ENCODE assay signal across 9 mouse cellular contexts in the genomic region with DNA sequence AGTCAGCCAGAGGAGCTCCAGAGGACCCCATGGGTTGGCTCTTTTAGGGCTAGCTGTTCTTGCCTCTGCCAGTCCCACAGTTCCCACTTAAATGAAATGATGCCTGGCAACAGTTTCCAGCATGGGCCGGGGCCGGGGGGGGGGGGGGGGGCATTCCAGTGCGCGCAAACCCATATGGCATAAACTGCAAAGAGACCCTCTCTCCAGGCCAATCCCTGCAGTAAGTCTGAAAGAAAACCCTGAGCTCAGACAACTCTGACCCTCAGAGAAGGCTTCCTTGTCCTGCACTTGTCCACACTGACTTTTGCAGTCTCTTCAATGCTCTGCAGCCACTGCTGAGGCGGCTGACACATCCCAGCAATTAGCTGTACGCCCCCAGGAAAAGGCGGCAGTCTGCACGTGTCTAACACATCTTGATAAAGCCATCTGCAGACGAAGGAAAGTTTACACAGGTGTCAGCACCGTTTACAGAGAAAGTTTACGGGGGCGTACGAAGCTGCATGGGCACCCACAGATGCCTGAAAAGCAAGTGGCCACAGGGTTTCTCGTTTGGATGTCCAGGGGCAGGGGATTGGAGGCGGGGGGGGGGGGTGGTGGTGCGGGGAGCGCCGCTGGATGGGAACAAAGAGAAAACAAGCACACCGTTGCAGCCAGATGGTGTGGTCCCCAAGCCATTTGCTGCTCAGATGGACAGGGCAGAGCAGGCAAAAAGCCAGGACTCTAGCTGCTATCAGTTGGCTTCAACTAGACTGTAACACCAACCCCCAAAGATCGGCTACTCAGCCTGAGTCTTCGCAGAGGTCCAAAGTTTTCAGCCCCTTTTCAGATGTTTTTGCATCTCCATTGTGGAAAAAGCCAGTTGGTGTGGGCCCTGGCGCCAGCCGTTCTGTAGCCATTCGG.
DNase-seq lines count a peak whose midpoint lies in the region; ATAC-seq and TF ChIP-seq lines count a peak whose summit lies in the region.
"Had no signal": no experiment of that assay in that cellular context is flagged by ENCODE, and none has a peak within 500 bp of the region (broad histone marks: within the 10 kb centered on the region; RNA-seq: fewer than 3 reads in every experiment).

No protein-coding gene starts in this region.

- no peak overlapping the region for H3K27ac ChIP-seq in hindbrain, postnatal 0 days
- no peak overlapping the region for H3K27ac ChIP-seq in hindbrain, embryonic 11.5 days (ENCODE audit: low read depth, low read length)
- peak overlapping the region; percentile 31; the same call in 1 of the 2 replicates for H3K27ac ChIP-seq in CH12.LX (ENCODE audit: insufficient read depth, low read depth)
- H3K27ac ChIP-seq in embryonic facial prominence, embryonic 12.5 days, result peak overlapping the region; percentile 23; the same call in 1 of the 2 replicates

- peak; percentile 28 to 34 for DNase-seq in cerebellum, adult 18-20 months
- no peak for DNase-seq in cerebellum, adult 8-10 months
- peak; percentile 20 for DNase-seq in hindbrain, postnatal 0 days (ENCODE audit: low spot score)
- DNase-seq in hindbrain, embryonic 11.5 days (ENCODE audit: low spot score), result no peak
- no peak for DNase-seq in CH12.LX (ENCODE audit: extremely low read depth)
- DNase-seq in adrenal gland, postnatal 10 days, result no peak
- DNase-seq in T-cell, adult 2 months (ENCODE audit: low spot score), result no peak
- DNase-seq: kidney, postnatal 10 days had no signal

- in situ Hi-C loops in CH12.LX (cut with MboI; ENCODE audit: low pct_ligation_motif_present, low pct_unique_long_range_greater_than_20kb, low sequenced_read_pairs), result no loop called here

- TF ChIP-seq RAD21 in CH12.LX (IDR thresholded peaks at IDR 0.05; ENCODE audit: low read depth, low read length), result no peak

- peaks cover 4% of the 10 kb centered on the region; the same call in 1 of the 2 replicates for H3K4me1 ChIP-seq in hindbrain, postnatal 0 days (ENCODE audit: insufficient read depth, low read length)
- H3K4me1 ChIP-seq in hindbrain, embryonic 11.5 days (replicated peaks; ENCODE audit: control insufficient read depth, insufficient read depth, low read length), result 0 out of 2 replicates have a peak, but pooled peaks cover 3% of the 10 kb centered on the region
- H3K4me1 ChIP-seq in CH12.LX (ENCODE audit: control insufficient read depth in 1 of 2, insufficient read depth in 2 of 2), result peaks cover 36 to 73% of the 10 kb centered on the region in 2 experiments
- H3K4me1 ChIP-seq in embryonic facial prominence, embryonic 12.5 days, result peaks cover 18% of the 10 kb centered on the region

- H3K4me3 ChIP-seq in hindbrain, postnatal 0 days (ENCODE audit: low read length), result no peak overlapping the region
- no peak overlapping the region for H3K4me3 ChIP-seq in hindbrain, embryonic 11.5 days (ENCODE audit: low read depth, low read length)
- no peak overlapping the region for H3K4me3 ChIP-seq in CH12.LX (replicated peaks in 1 of 3; ENCODE audit: low read depth in 2 of 3, low read length in 2 of 3, poor library complexity in 1 of 3)
- no peak overlapping the region for H3K4me3 ChIP-seq in embryonic facial prominence, embryonic 12.5 days

- no peaks in the 10 kb centered on the region for H3K79me2 ChIP-seq in CH12.LX (replicated peaks; ENCODE audit: control insufficient read depth, extremely low read depth, insufficient read depth, poor library complexity, severe bottlenecking)

- TF ChIP-seq CTCF in hindbrain, postnatal 0 days (IDR thresholded peaks at IDR 0.05; ENCODE audit: low read depth), result no peak
- TF ChIP-seq CTCF in CH12.LX (conservative IDR thresholded peaks at IDR 0.05 in 1 of 2, IDR thresholded peaks at IDR 0.05 in 1 of 2; ENCODE audit: low read depth in 2 of 2, low read length in 2 of 2), result no peak

- dilution Hi-C loops in CH12.LX (cut with MboI; ENCODE audit: extremely low pct_ligation_motif_present, extremely low pct_unique_long_range_greater_than_20kb, low sequenced_read_pairs), result no loop called here

- ATAC-seq in hindbrain, postnatal 0 days, result 0 out of 2 replicates have a peak, but pooled peaks have one; percentile 24
- no peak for ATAC-seq in hindbrain, embryonic 11.5 days (ENCODE audit: low FRiP score)
- no peak for ATAC-seq in embryonic facial prominence, embryonic 12.5 days (ENCODE audit: insufficient number of reproducible peaks, insufficient read depth, low FRiP score, low TSS enrichment)

- no peak for TF ChIP-seq EP300 in CH12.LX (IDR thresholded peaks at IDR 0.05; ENCODE audit: low read length)

- peaks cover 2% of the 10 kb centered on the region; the same call in 1 of the 2 replicates for H3K9me3 ChIP-seq in hindbrain, postnatal 0 days (ENCODE audit: low read length)
- no peaks in the 10 kb centered on the region for H3K9me3 ChIP-seq in hindbrain, embryonic 11.5 days (ENCODE audit: control insufficient read depth, low read length)
- peaks cover 8% of the 10 kb centered on the region for H3K9me3 ChIP-seq in CH12.LX (replicated peaks; ENCODE audit: low read length)
- H3K9me3 ChIP-seq in embryonic facial prominence, embryonic 12.5 days, result no peaks in the 10 kb centered on the region

- no peaks in the 10 kb centered on the region for H3K27me3 ChIP-seq in hindbrain, postnatal 0 days (ENCODE audit: insufficient read depth, low read length)
- no peaks in the 10 kb centered on the region for H3K27me3 ChIP-seq in hindbrain, embryonic 11.5 days (ENCODE audit: control insufficient read depth, insufficient read depth, low read length)
- no peaks in the 10 kb centered on the region for H3K27me3 ChIP-seq in CH12.LX (replicated peaks)
- H3K27me3 ChIP-seq in embryonic facial prominence, embryonic 12.5 days, result no peaks in the 10 kb centered on the region

- 47% methylated on average over 24 of the region's 24 CpGs for WGBS in hindbrain, postnatal 0 days
- 56% methylated on average over 23 of the region's 24 CpGs for WGBS in hindbrain, embryonic 11.5 days
- WGBS in embryonic facial prominence, embryonic 12.5 days, result 54% methylated on average over 24 of the region's 24 CpGs

- H3K36me3 ChIP-seq in hindbrain, postnatal 0 days (ENCODE audit: insufficient read depth, low read length), result no peaks in the 10 kb centered on the region
- no peaks in the 10 kb centered on the region for H3K36me3 ChIP-seq in hindbrain, embryonic 11.5 days (ENCODE audit: control insufficient read depth, insufficient read depth, low read length)
- H3K36me3 ChIP-seq in CH12.LX (replicated peaks in 1 of 2; ENCODE audit: control insufficient read depth in 1 of 2, insufficient read depth in 1 of 2, low read length in 1 of 2), result no peaks in the 10 kb centered on the region
- no peaks in the 10 kb centered on the region for H3K36me3 ChIP-seq in embryonic facial prominence, embryonic 12.5 days

- no peak for TF ChIP-seq POLR2A in CH12.LX (IDR thresholded peaks at IDR 0.05; ENCODE audit: low read depth, low read length)

- H3K4me2 ChIP-seq in hindbrain, postnatal 0 days (ENCODE audit: low read depth, low read length), result no peak overlapping the region
- H3K4me2 ChIP-seq in hindbrain, embryonic 11.5 days (replicated peaks; ENCODE audit: low read depth, low read length), result no peak overlapping the region
- H3K4me2 ChIP-seq in CH12.LX (ENCODE audit: insufficient read depth, low read depth, poor library complexity, severe bottlenecking), result peak overlapping the region; percentile 2
- H3K4me2 ChIP-seq in embryonic facial prominence, embryonic 12.5 days (replicated peaks), result no peak overlapping the region

- H3K9ac ChIP-seq in hindbrain, postnatal 0 days (replicated peaks; ENCODE audit: low read length), result no peak overlapping the region
- H3K9ac ChIP-seq in hindbrain, embryonic 11.5 days (ENCODE audit: low read depth, low read length), result no peak overlapping the region
- H3K9ac ChIP-seq in CH12.LX (ENCODE audit: insufficient read depth, low read depth), result 0 out of 2 replicates have a peak overlapping the region, but pooled peaks have one; percentile 24
- no peak overlapping the region for H3K9ac ChIP-seq in embryonic facial prominence, embryonic 12.5 days

TF ChIP-seq in CH12.LX, 34 proteins besides CTCF, POLR2A, EP300 and RAD21:
- no peak for TF ChIP-seq SMC3 (IDR thresholded peaks at IDR 0.05; ENCODE audit: low read depth, low read length)
- no peak for TF ChIP-seq IRF4 (IDR thresholded peaks at IDR 0.05; ENCODE audit: low read depth, low read length)
- peak; percentile 78 for TF ChIP-seq MAX (IDR thresholded peaks at IDR 0.05; ENCODE audit: low read length)
- no peak for TF ChIP-seq CHD2 (IDR thresholded peaks at IDR 0.05; ENCODE audit: low read length)
- TF ChIP-seq MXI1 (IDR thresholded peaks at IDR 0.05; ENCODE audit: low read depth, low read length), result no peak
- peak; percentile 53 for TF ChIP-seq BHLHE40 (IDR thresholded peaks at IDR 0.05; ENCODE audit: low read depth, low read length)
- TF ChIP-seq TCF12 (IDR thresholded peaks at IDR 0.05; ENCODE audit: low read depth, low read length), result peak; percentile 2; the same call in 1 of the 2 replicates
TF ChIP-seq in CH12.LX: peak in this region for 3.

Comparison
In these comparisons a context has a peak if more than half of its experiments do, and no peak if none do; other contexts are left out.
1. DNase-seq: peak in cerebellum, adult 18-20 months (2 of 2) and hindbrain, postnatal 0 days (single experiment); none in cerebellum, adult 8-10 months (single experiment), hindbrain, embryonic 11.5 days (single experiment), CH12.LX (single experiment), adrenal gland, postnatal 10 days (single experiment) and T-cell, adult 2 months (single experiment).
2. H3K27ac ChIP-seq: peak in CH12.LX (single experiment) and embryonic facial prominence, embryonic 12.5 days (single experiment); none in hindbrain, postnatal 0 days (single experiment) and hindbrain, embryonic 11.5 days (single experiment).